In genomic region chr10:116473071-116473758, GRCm38 (mm10) we compare ENCODE assay signal across 8 mouse cellular contexts. TPM values are rescaled to one million over a fixed set of nuclear protein-coding genes. Genes with fewer than 3 reads are reported as not detected.
DNase-seq lines count a peak whose midpoint lies in the region; ATAC-seq and TF ChIP-seq lines count a peak whose summit lies in the region.

No protein-coding gene starts in this region.

- peak in 1 of 2 experiments; percentile 29 for DNase-seq in spleen, adult 2 months (ENCODE audit: low read depth in 1 of 2, low spot score in 2 of 2)
- no peak for DNase-seq in spleen, postnatal 14 days (ENCODE audit: low spot score in 2 of 2)
- DNase-seq in cerebellum, adult 2 months = peak; percentile 67 to 75
- peak; percentile 54 to 64 for DNase-seq in kidney, postnatal 4 days
- DNase-seq in lung, postnatal 14 days = peak; percentile 16
- peak; percentile 47 for DNase-seq in right cerebral cortex, adult 18-20 months
- DNase-seq in urinary bladder, postnatal 36 days (ENCODE audit: low spot score in 2 of 2) = no peak

- peaks cover 9% of the 10 kb centered on the region; the same call in 1 of the 2 replicates for H3K27me3 ChIP-seq in spleen, adult 2 months (ENCODE audit: control insufficient read depth, insufficient read depth, low read length)
- H3K27me3 ChIP-seq in cerebellum, adult 2 months (ENCODE audit: control insufficient read depth, insufficient read depth, low read length) = no peaks in the 10 kb centered on the region

- no peak for TF ChIP-seq CTCF in spleen, adult 2 months (IDR thresholded peaks at IDR 0.05; ENCODE audit: extremely low read depth, insufficient read depth, insufficient read length, insufficient replicate concordance)
- no peak for TF ChIP-seq CTCF in cerebellum, adult 2 months (IDR thresholded peaks at IDR 0.05; ENCODE audit: borderline replicate concordance, insufficient read depth, low read depth, low read length)

- WGBS in spleen, adult 2 months = under 1% methylated on average over 61 of the region's 78 CpGs
- WGBS in cerebellum, adult 2 months = under 1% methylated on average over 70 of the region's 78 CpGs

- H3K27ac ChIP-seq in spleen, adult 2 months (ENCODE audit: insufficient read depth, low read length) = no peak overlapping the region
- H3K27ac ChIP-seq in cerebellum, adult 2 months (ENCODE audit: insufficient read depth, low read length) = peak overlapping the region; percentile 53

- no peaks in the 10 kb centered on the region for H3K36me3 ChIP-seq in spleen, adult 2 months (ENCODE audit: control insufficient read depth, insufficient read depth, low read length)

- peak; percentile 71 for ATAC-seq in granulocyte monocyte progenitor cell, adult 5-6 weeks (replicated peaks; ENCODE audit: poor library complexity, severe bottlenecking)

- H3K4me1 ChIP-seq in spleen, adult 2 months (ENCODE audit: control insufficient read depth, insufficient read depth, insufficient read length) = peaks cover 5% of the 10 kb centered on the region; the same call in 1 of the 2 replicates
- peaks cover 5% of the 10 kb centered on the region for H3K4me1 ChIP-seq in cerebellum, adult 2 months (ENCODE audit: control insufficient read depth, insufficient read depth, low read length)

- peak overlapping the region; percentile 54 for H3K4me3 ChIP-seq in spleen, adult 2 months (ENCODE audit: extremely low read depth, insufficient read depth, insufficient read length)
- H3K4me3 ChIP-seq in cerebellum, adult 2 months (replicated peaks; ENCODE audit: insufficient read depth, low read depth, low read length) = peak overlapping the region; percentile 85

- no peak for TF ChIP-seq POLR2A in spleen, adult 2 months (IDR thresholded peaks at IDR 0.05; ENCODE audit: low read depth, low read length)
- TF ChIP-seq POLR2A in cerebellum, adult 2 months (IDR thresholded peaks at IDR 0.05; ENCODE audit: borderline replicate concordance, insufficient read depth, low read length) = no peak

RNA-seq across cellular contexts. Expression of gene Kcnmb4, which starts 0.5 kb away (rescaled TPM):
- 4.2 and 10.3 TPM in 2 replicates for polyA plus RNA-seq in spleen, adult 2 months (2012; rRNA removed)
- polyA plus RNA-seq in cerebellum, adult 2 months (2012; rRNA removed) = 88.8 and 104 TPM in 2 replicates
- not detected in 2 replicates for total RNA-seq in granulocyte monocyte progenitor cell, adult 5-6 weeks (2014; fragmentation: Nextera tagmentation)
- total RNA-seq in granulocyte monocyte progenitor cell, adult 5-6 weeks (2017) = not detected in 2 replicates

Comparison
In these comparisons a context has a peak if more than half of its experiments do, and no peak if none do; other contexts are left out.
1. DNase-seq: peak in cerebellum, adult 2 months (2 of 2), kidney, postnatal 4 days (2 of 2), lung, postnatal 14 days (single experiment) and right cerebral cortex, adult 18-20 months (single experiment); none in spleen, postnatal 14 days (0 of 2) and urinary bladder, postnatal 36 days (0 of 2).